17 mouse cellular contexts compared by ENCODE assay signal in genomic region chr4:142625456-142625855, GRCm38 (mm10).
"Had no signal": no experiment of that assay in that cellular context is flagged by ENCODE, and none has a peak within 500 bp of the region (broad histone marks: within the 10 kb centered on the region; RNA-seq: fewer than 3 reads in every experiment).

No protein-coding gene starts in this region.

- ATAC-seq: midbrain, embryonic 16.5 days had no signal

- H3K36me3 ChIP-seq: midbrain, embryonic 10.5 days; midbrain, embryonic 12.5 days; neural tube, embryonic 13.5 days; neural tube, embryonic 15.5 days had no signal

- H3K9ac ChIP-seq: lung, embryonic 14.5 days; midbrain, embryonic 12.5 days; neural tube, embryonic 13.5 days; neural tube, embryonic 15.5 days had no signal

- DNase-seq: lung, adult 18-20 months; lung, embryonic 14.5 days; lung, postnatal 10 days; lung, postnatal 4 days; midbrain, embryonic 14.5 days; retina, postnatal 1 day; right cerebral cortex, postnatal 4 days; spleen, adult 18-20 months; thymus, adult 18-20 months; thymus, postnatal 14 days; thymus, postnatal 36 days had no signal

- H3K4me3 ChIP-seq: midbrain, embryonic 10.5 days; midbrain, embryonic 12.5 days; myocyte; neural tube, embryonic 13.5 days; neural tube, embryonic 15.5 days had no signal

- H3K27ac ChIP-seq: midbrain, embryonic 10.5 days; midbrain, embryonic 12.5 days; neural tube, embryonic 13.5 days; neural tube, embryonic 15.5 days had no signal

- H3K4me2 ChIP-seq: lung, embryonic 14.5 days; midbrain, embryonic 12.5 days; neural tube, embryonic 13.5 days; neural tube, embryonic 15.5 days had no signal

- H3K27me3 ChIP-seq: neural tube, embryonic 13.5 days; neural tube, embryonic 15.5 days had no signal

- H3K9me3 ChIP-seq: midbrain, embryonic 10.5 days; midbrain, embryonic 12.5 days; neural tube, embryonic 13.5 days; neural tube, embryonic 15.5 days had no signal
